Mouse (Mus musculus) heart, embryonic 16.5 days (tissue): ENCODE results near the gene Dhcr7. TPM values are rescaled to one million over a fixed set of nuclear protein-coding genes. Genes with fewer than 3 reads are reported as not detected.

Experiments
- ATAC-seq: fragments of 200-750 bp; cut with Nextera tagmentation; replicated peaks from 2 replicates; pipeline ENCODE4 v1.8.0; 2017; ENCODE audit warnings: moderate number of reproducible peaks; ENCODE audit not compliant: insufficient read depth, low FRiP score; ENCODE audit errors: extremely low read depth
- H3K27ac ChIP-seq: fragments of 300-500 bp; sonication (generic); 2 replicates; pipeline ENCODE4 v1.5.1; 2014; ENCODE audit warnings: mild to moderate bottlenecking, low read length, control low read depth, moderate library complexity
- H3K27me3 ChIP-seq: fragments of 300-500 bp; sonication (generic); 2 replicates; pipeline ENCODE4 v1.6.1; 2014; ENCODE audit warnings: low read length, mixed read lengths; ENCODE audit not compliant: control insufficient read depth, insufficient read depth
- H3K36me3 ChIP-seq: fragments of 300-500 bp; sonication (generic); 2 replicates; pipeline ENCODE4 v1.6.1; 2014; ENCODE audit not compliant: control insufficient read depth, insufficient read depth
- H3K4me1 ChIP-seq: fragments of 300-500 bp; sonication (generic); 2 replicates; pipeline ENCODE4 v1.6.1; 2014; ENCODE audit warnings: low read length, mixed read lengths; ENCODE audit not compliant: control insufficient read depth, insufficient read depth
- H3K4me2 ChIP-seq: fragments of 300-500 bp; sonication (generic); 2 replicates; pipeline ENCODE4 v1.6.1; 2014; ENCODE audit warnings: low read depth, mild to moderate bottlenecking, control low read depth, low read length
- H3K4me3 ChIP-seq: fragments of 300-500 bp; sonication (generic); 2 replicates; pipeline ENCODE4 v1.5.1; 2014; ENCODE audit warnings: mild to moderate bottlenecking, control low read depth, low read length
- H3K9ac ChIP-seq: fragments of 300-500 bp; sonication (generic); 2 replicates; pipeline ENCODE4 v1.6.1; 2014; ENCODE audit warnings: low read length, control low read depth
- H3K9me3 ChIP-seq: fragments of 300-500 bp; sonication (generic); replicated peaks from 2 replicates; pipeline ENCODE4 v1.6.1; 2016; ENCODE audit warnings: low read length; ENCODE audit not compliant: control insufficient read depth
- WGBS: fragments of 180-500 bp; shearing (Covaris S2); extraction: QIAGEN DNeasy Blood & Tissue Kit; methylation state at CpG from one replicate; pipeline ENCODE4 v1.1.7; 2014; 5-methylcytosine and 5-hydroxymethylcytosine counted together
- polyA plus RNA-seq: library from polyadenylated mRNA; unstranded; fragments of >200 nt; fragmentation: Nextera tagmentation; extraction: Ambion mirVana; gene quantifications from 2 replicates; pipeline ENCODE4 v1.2.1, GENCODE M21; 2015

The Dhcr7 gene
- polyA plus RNA-seq, 1 experiment from 2014 or later: 23.8 TPM

DNA sequence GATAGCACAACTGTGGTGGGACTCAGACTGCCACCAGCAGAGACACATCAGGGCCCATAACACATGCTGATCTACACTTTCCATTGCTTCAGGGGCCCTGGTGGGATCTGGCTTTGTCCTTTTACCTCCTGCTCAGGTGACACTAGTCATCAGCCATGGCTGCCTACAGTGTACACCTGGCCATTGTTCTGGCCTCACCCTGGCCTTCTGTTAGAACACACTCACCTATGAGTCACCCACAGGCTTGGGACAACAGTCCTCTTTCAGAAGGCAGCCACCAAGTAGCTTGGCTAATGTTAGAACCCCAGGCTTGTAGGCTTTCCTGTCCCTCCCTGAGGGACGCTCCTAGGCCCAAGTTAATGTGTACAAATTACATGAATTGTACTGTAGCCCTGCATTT, 22.2 kb upstream of the Dhcr7 start:
- Histone ChIP-seq H3K27ac (no peak overlapping the region), H3K4me3 (no peak overlapping the region), H3K36me3 (peaks cover 57% of the 10 kb centered on the region), H3K9me3 (no peaks in the 10 kb centered on the region), H3K4me1 (no peaks in the 10 kb centered on the region), H3K9ac (no peak overlapping the region), H3K4me2 (no peak overlapping the region), H3K27me3 (no peaks in the 10 kb centered on the region)
- WGBS: 83% methylated on average over 1 of the region's 1 CpGs
- ATAC-seq: no peak

DNA sequence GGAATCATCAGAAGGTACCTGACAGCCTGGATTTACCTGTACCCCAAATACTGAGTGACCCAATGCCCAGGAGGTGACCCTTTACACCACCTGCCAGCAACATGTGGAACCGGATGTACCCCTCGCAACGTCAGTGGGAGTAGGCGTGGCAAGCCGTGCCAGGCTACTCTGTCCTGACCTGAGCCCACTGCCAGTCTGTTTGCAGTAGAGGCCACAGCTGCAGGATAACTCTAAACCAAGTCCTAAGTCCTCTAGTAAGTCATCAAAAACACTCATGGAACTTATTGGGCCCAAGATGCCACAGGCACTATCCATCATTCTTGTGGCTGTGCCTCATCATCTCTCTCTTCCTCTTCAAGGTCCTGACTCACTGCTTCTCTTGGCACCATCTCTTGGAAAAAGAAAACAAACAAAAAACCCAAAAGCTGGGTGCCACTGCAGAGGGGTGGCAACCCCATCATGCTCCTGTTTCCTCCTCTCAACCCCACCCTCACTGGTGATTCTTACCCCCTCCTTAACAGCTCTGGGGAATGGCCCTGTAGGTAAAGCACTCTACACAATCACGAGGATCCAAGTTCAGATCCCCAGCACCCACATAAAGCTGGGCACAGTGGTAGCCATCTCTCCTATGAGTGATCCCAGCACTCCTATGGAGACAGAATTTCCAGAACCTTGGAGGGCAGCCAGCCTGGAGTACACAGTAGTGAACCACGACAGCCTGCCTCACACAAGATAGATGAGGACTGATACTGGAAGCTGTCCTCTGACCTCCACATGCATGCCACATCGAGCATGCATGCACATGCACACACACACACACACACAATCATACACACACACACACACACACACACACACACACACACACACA, 21.5 kb upstream of the Dhcr7 start:
- Histone ChIP-seq H3K27me3 (no peaks in the 10 kb centered on the region), H3K4me3 (no peak overlapping the region), H3K4me2 (no peak overlapping the region), H3K27ac (no peak overlapping the region), H3K9me3 (no peaks in the 10 kb centered on the region), H3K9ac (no peak overlapping the region), H3K36me3 (peaks cover 53% of the 10 kb centered on the region), H3K4me1 (no peaks in the 10 kb centered on the region)
- 78% methylated on average over 8 of the region's 8 CpGs for WGBS
- no peak for ATAC-seq

DNA sequence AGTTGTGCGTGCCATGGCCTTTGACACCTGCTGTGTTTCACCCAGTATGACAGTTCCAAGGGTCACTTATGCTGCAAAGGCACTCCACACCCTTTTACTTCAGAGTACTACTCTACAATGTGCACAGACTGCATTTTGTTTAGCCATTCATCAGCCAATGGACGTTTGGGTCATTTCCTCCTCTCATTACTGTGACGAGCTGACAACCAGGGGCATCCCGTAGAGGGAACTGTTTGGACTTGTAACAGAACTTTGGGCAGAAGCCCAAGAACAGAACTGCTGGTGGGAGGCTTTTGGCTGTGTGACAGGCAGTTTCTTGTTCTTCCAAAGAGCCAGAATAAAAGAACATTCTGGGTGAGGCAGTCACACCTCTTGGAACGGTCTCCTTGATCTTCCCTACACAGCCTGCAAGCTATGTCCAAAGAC, 17.7 kb upstream of the Dhcr7 start:
- Histone ChIP-seq H3K9ac (no peak overlapping the region), H3K4me1 (no peaks in the 10 kb centered on the region), H3K4me2 (no peak overlapping the region), H3K36me3 (peaks cover 38% of the 10 kb centered on the region), H3K9me3 (no peaks in the 10 kb centered on the region), H3K4me3 (no peak overlapping the region), H3K27me3 (no peaks in the 10 kb centered on the region), H3K27ac (no peak overlapping the region)
- 61% methylated on average over 5 of the region's 5 CpGs for WGBS
- ATAC-seq: no peak

DNA sequence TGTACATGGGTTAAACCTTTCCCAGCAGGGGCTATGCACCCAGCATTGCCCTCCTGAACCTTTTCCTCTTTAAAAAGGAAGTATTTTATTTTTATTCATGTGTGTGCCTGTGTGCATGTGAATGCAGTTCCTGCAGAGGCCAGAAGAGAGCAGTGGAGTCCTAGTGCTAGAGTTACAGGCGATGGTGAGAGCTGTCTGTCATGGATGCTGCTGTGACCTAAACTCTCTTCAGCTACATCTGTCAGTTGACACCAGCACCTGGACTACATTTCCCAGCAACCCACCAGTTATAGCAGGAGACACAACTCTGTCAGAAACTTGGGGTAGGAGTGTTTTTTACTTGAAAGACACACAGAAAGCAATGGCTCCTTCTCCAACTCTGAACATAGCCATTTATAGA, 14.0 kb upstream of the Dhcr7 start:
- Histone ChIP-seq H3K4me3 (no peak overlapping the region), H3K4me1 (no peaks in the 10 kb centered on the region), H3K36me3 (peaks cover 51% of the 10 kb centered on the region), H3K9me3 (no peaks in the 10 kb centered on the region; the same call in 1 of the 2 replicates), H3K9ac (no peak overlapping the region), H3K27me3 (no peaks in the 10 kb centered on the region), H3K27ac (no peak overlapping the region), H3K4me2 (no peak overlapping the region)
- no peak for ATAC-seq
- WGBS: 61% methylated on average over 1 of the region's 1 CpGs

DNA sequence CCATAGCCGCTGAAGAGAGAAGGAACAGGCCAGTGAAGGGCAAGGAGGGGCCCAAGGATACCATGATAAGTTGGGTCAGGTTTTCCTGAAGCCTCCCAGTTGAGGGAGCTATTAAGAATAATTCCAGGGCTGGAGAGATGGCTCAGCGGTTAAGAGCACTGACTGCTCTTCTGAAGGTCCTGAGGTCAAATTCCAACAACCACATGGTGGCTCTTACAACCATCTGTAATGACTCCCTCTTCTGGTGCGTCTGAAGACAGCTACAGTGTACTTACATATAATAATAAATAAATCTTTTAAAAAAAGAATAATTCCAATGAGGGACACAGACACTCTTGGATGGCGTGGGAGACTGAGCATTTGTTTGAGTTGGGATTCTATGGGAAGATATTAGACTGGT, 3.7 kb upstream of the Dhcr7 start:
- no peak for ATAC-seq
- H3K4me3 ChIP-seq: no peak overlapping the region
- no peaks in the 10 kb centered on the region for H3K9me3 ChIP-seq
- H3K27ac ChIP-seq: no peak overlapping the region
- no peak overlapping the region for H3K4me2 ChIP-seq
- H3K4me1 ChIP-seq: peaks cover 10% of the 10 kb centered on the region
- no peaks in the 10 kb centered on the region for H3K27me3 ChIP-seq
- no peak overlapping the region for H3K9ac ChIP-seq
- peaks cover 28% of the 10 kb centered on the region for H3K36me3 ChIP-seq
- 72% methylated on average over 4 of the region's 4 CpGs for WGBS

DNA sequence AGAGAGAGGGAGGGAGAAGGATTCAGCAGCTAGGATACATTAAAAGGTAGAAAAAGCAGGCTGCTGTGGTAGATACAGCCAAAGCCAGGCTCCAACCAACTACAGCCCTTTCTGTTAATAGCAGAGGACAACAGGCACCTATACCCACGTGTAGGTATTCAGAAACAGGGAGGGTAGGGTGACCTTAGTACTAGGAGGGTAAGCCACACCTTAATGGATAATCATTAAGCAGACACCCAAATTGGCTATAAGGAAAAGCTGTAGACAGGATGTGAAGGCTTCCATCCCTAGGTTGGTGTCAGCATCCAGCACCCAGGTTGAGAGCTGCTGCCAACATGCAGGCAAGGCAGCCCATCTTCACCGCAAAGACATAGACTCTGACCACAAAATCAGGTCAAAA, 1.7 kb upstream of the Dhcr7 start:
- Histone ChIP-seq H3K4me3 (no peak overlapping the region), H3K4me1 (peaks cover 10% of the 10 kb centered on the region), H3K36me3 (peaks cover 18% of the 10 kb centered on the region), H3K9ac (no peak overlapping the region), H3K4me2 (no peak overlapping the region), H3K9me3 (no peaks in the 10 kb centered on the region), H3K27me3 (no peaks in the 10 kb centered on the region), H3K27ac (no peak overlapping the region)
- 85% methylated on average over 2 of the region's 2 CpGs for WGBS
- no peak for ATAC-seq

DNA sequence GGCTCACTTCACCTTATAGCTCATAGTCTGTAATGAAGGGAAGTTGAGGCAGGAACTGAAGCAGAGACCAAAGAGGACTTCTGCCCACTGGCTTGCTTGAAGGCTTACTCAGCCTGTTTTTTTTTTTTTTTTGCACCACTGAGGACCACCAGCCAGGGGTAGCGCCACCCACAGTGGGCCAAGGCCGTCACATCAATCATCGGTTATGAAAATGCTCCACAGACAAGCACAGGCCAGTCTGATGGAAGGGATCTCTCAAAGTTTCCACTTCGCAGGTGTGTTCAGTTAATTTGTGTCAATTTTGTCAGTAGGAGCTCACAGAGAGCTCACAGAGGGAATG, 291 bp downstream of the Dhcr7 start:
- Histone ChIP-seq H3K36me3 (peaks cover 7% of the 10 kb centered on the region), H3K27me3 (no peaks in the 10 kb centered on the region), H3K9ac (peak overlapping the region; percentile 58), H3K9me3 (no peaks in the 10 kb centered on the region), H3K4me2 (peak overlapping the region; percentile 65), H3K4me1 (peaks cover 10% of the 10 kb centered on the region), H3K27ac (peak overlapping the region; percentile 88), H3K4me3 (peak overlapping the region; percentile 47)
- ATAC-seq: peak; percentile 1; the same call in 1 of the 2 replicates
- WGBS: 78% methylated on average over 4 of the region's 4 CpGs

DNA sequence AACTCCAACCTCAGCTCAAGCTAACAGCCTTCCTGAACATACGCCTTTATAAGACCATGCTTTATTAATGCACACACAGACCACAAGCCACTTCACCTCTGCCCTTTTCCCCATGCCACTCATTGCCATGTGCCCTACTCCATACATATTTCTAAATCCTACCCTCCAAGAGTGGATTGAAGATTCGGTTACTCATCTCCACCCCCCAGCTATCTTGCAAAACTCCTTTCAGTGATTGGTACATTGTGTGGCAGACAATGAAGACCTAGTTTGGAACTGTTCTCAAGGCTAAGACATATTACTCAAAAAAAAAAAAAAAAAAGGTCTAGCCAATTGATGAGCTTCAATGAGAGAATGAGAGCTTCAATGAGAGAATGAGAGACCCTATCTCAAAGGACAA, 4.0 kb downstream of the Dhcr7 start:
- H3K4me2 ChIP-seq: no peak overlapping the region
- H3K4me3 ChIP-seq: no peak overlapping the region
- no peak overlapping the region for H3K27ac ChIP-seq
- peaks cover 18% of the 10 kb centered on the region for H3K4me1 ChIP-seq
- no peak for ATAC-seq
- H3K27me3 ChIP-seq: no peaks in the 10 kb centered on the region
- 92% methylated on average over 2 of the region's 2 CpGs for WGBS
- no peaks in the 10 kb centered on the region for H3K36me3 ChIP-seq
- H3K9ac ChIP-seq: no peak overlapping the region
- H3K9me3 ChIP-seq: no peaks in the 10 kb centered on the region

DNA sequence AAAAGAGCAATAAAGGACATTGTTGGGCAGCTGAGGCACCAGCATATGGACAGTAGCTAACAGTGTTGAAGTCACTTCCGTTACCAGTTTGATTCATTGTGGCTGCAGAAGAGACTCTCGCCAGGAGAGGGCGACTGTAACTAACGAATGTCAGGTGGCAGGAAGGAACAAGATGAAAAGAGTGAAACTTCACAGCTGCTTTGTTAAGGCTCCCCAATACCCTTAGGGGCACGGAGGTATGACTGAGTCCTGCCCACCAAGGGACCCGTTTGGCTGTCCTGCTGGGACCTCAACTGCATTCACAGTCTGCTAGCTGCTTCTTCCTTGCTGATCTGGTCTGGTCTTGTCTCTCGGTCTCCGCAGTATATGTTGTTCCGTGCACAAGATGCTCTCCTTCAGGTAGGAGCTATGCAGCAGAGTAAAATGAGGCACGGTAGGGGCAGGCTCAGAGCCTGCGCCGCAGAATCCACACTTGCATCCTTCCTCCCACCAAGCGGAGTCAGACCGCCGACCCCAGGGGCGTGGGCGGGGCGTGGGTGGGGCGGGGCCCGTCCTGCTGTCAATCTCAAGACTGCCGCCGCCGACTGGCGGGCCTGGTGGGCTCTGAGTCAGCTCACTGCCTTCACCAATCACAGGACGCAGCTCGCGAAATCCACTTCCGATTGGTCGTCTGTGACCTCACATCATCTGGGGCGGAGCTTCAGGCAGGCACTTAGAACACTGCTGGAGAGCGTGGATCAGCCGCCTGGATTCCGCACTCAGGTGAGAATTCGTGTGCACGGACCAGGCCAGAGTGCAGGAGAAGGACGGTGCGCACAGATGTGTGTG, 6.8 kb downstream of the Dhcr7 start:
- WGBS: under 1% methylated on average over 37 of the region's 37 CpGs
- peak overlapping the region; percentile 95 for H3K27ac ChIP-seq
- H3K27me3 ChIP-seq: no peaks in the 10 kb centered on the region
- H3K36me3 ChIP-seq: no peaks in the 10 kb centered on the region
- ATAC-seq: peak; percentile 97
- peak overlapping the region; percentile 94 for H3K4me2 ChIP-seq
- H3K4me1 ChIP-seq: peaks cover 11% of the 10 kb centered on the region
- H3K4me3 ChIP-seq: peak overlapping the region; percentile 84
- H3K9me3 ChIP-seq: no peaks in the 10 kb centered on the region
- peak overlapping the region; percentile 87 for H3K9ac ChIP-seq
